ENCODE assay signal across 8 mouse cellular contexts in the genomic region with DNA sequence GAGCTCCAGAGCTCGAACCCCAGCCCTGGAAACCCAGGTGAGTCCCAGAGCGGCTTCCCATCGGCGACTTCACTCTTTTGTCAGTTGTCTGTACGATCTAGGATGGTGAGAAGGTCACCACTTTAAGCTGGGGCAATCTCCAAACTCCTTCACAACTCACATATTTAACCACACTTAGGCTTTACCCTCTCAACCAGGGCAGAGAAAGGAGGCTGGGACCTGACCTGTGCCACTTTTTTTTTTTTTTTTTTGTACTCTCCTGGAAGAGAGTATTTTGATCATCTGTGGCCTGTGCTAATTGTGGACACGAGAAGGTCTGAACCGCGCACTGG. TPM values are rescaled to one million over a fixed set of nuclear protein-coding genes. Genes with fewer than 3 reads are reported as not detected.
DNase-seq lines count a peak whose midpoint lies in the region; ATAC-seq and TF ChIP-seq lines count a peak whose summit lies in the region.

No protein-coding gene starts in this region.

- peak overlapping the region; percentile 53 for H3K4me3 ChIP-seq in kidney, embryonic 15.5 days (replicated peaks)
- H3K4me3 ChIP-seq in brown adipose tissue, adult 24 weeks (ENCODE audit: insufficient read depth, low read depth, low read length): peak overlapping the region; percentile 81
- H3K4me3 ChIP-seq in hindbrain, postnatal 0 days (ENCODE audit: low read length): peak overlapping the region; percentile 45
- peak overlapping the region; percentile 51 for H3K4me3 ChIP-seq in midbrain, embryonic 14.5 days (replicated peaks; ENCODE audit: low read depth, low read length)

- no peaks in the 10 kb centered on the region for H3K36me3 ChIP-seq in kidney, embryonic 15.5 days
- no peaks in the 10 kb centered on the region for H3K36me3 ChIP-seq in hindbrain, postnatal 0 days (ENCODE audit: insufficient read depth, low read length)
- H3K36me3 ChIP-seq in midbrain, embryonic 14.5 days (ENCODE audit: control insufficient read depth, insufficient read depth, low read length): no peaks in the 10 kb centered on the region

- no peaks in the 10 kb centered on the region for H3K27me3 ChIP-seq in kidney, embryonic 15.5 days
- no peaks in the 10 kb centered on the region for H3K27me3 ChIP-seq in hindbrain, postnatal 0 days (ENCODE audit: insufficient read depth, low read length)
- H3K27me3 ChIP-seq in midbrain, embryonic 14.5 days (ENCODE audit: control insufficient read depth, insufficient read depth, low read length): no peaks in the 10 kb centered on the region

- peak overlapping the region; percentile 80 for H3K27ac ChIP-seq in kidney, embryonic 15.5 days
- peak overlapping the region; percentile 63 for H3K27ac ChIP-seq in brown adipose tissue, adult 24 weeks (replicated peaks; ENCODE audit: low read depth, low read length)
- H3K27ac ChIP-seq in hindbrain, postnatal 0 days: peak overlapping the region; percentile 49; the same call in 1 of the 2 replicates
- H3K27ac ChIP-seq in midbrain, embryonic 14.5 days (replicated peaks; ENCODE audit: low read depth, low read length): peak overlapping the region; percentile 68; the same call in 1 of the 2 replicates

- no peak for DNase-seq in kidney, postnatal 14 days
- no peak for DNase-seq in hindbrain, postnatal 0 days (ENCODE audit: low spot score)
- DNase-seq in midbrain, embryonic 14.5 days: no peak
- no peak for DNase-seq in spleen, postnatal 10 days (ENCODE audit: low spot score in 2 of 2)
- no peak for DNase-seq in gastrocnemius, postnatal 4 days (ENCODE audit: low spot score in 2 of 2)
- no peak for DNase-seq in adrenal gland, postnatal 10 days

- 20% methylated on average over 8 of the region's 8 CpGs for WGBS in kidney, embryonic 15.5 days
- WGBS in hindbrain, postnatal 0 days: 24% methylated on average over 8 of the region's 8 CpGs
- 14% methylated on average over 8 of the region's 8 CpGs for WGBS in midbrain, embryonic 14.5 days

- no peak for TF ChIP-seq CTCF in hindbrain, postnatal 0 days (IDR thresholded peaks at IDR 0.05; ENCODE audit: low read depth)

- H3K4me2 ChIP-seq in kidney, embryonic 15.5 days: peak overlapping the region; percentile 58
- H3K4me2 ChIP-seq in hindbrain, postnatal 0 days (ENCODE audit: low read depth, low read length): peak overlapping the region; percentile 61
- H3K4me2 ChIP-seq in midbrain, embryonic 14.5 days (ENCODE audit: low read length): peak overlapping the region; percentile 60

- no peaks in the 10 kb centered on the region for H3K4me1 ChIP-seq in kidney, embryonic 15.5 days
- no peaks in the 10 kb centered on the region for H3K4me1 ChIP-seq in brown adipose tissue, adult 24 weeks (ENCODE audit: control insufficient read depth, insufficient read depth, insufficient read length, low read length)
- H3K4me1 ChIP-seq in hindbrain, postnatal 0 days (ENCODE audit: insufficient read depth, low read length): no peaks in the 10 kb centered on the region
- 0 out of 2 replicates have a peak, but pooled peaks cover 8% of the 10 kb centered on the region for H3K4me1 ChIP-seq in midbrain, embryonic 14.5 days (ENCODE audit: control insufficient read depth, insufficient read depth, low read length)

- H3K9me3 ChIP-seq in kidney, embryonic 15.5 days (replicated peaks): no peaks in the 10 kb centered on the region
- no peaks in the 10 kb centered on the region for H3K9me3 ChIP-seq in hindbrain, postnatal 0 days (ENCODE audit: low read length)
- no peaks in the 10 kb centered on the region for H3K9me3 ChIP-seq in midbrain, embryonic 14.5 days (ENCODE audit: control insufficient read depth, low read length)

- peak overlapping the region; percentile 53 for H3K9ac ChIP-seq in kidney, embryonic 15.5 days
- peak overlapping the region; percentile 39 for H3K9ac ChIP-seq in hindbrain, postnatal 0 days (replicated peaks; ENCODE audit: low read length)
- peak overlapping the region; percentile 54 for H3K9ac ChIP-seq in midbrain, embryonic 14.5 days (replicated peaks; ENCODE audit: low read length)

- ATAC-seq in kidney, embryonic 15.5 days (replicated peaks; ENCODE audit: low FRiP score): peak; percentile 37
- no peak; the same call in 1 of the 2 replicates for ATAC-seq in hindbrain, postnatal 0 days
- peak; percentile 28 for ATAC-seq in midbrain, embryonic 14.5 days (ENCODE audit: low FRiP score, low TSS enrichment)

RNA-seq across cellular contexts. Expression of a gene that starts 0.2 kb away (rescaled TPM):
- 28.2 and 29.3 TPM in 2 replicates for polyA plus RNA-seq in kidney, embryonic 15.5 days (2015; fragmentation: Nextera tagmentation; extraction: Ambion mirVana)
- 1.7 and 2.4 TPM in 2 replicates for polyA plus RNA-seq in brown adipose tissue, adult 24 weeks (2012; ENCODE audit: insufficient read depth, insufficient read length, missing spikeins)
- total RNA-seq in hindbrain, postnatal 0 days (2014; rRNA removed): 8.6 and 9.9 TPM in 2 replicates
- polyA plus RNA-seq in hindbrain, postnatal 0 days (2015; fragmentation: Nextera tagmentation; extraction: Ambion mirVana): 7.0 and 7.5 TPM in 2 replicates
- 8.3 and 21.2 TPM in 2 replicates for polyA plus RNA-seq in midbrain, embryonic 14.5 days (2014; fragmentation: Nextera tagmentation; extraction: Ambion mirVana)
- 10 to 100 TPM; 24.9 to 25.9 TPM for total RNA-seq in gastrocnemius, postnatal 4 days (2021)
- 10 to 100 TPM; 22.9 to 26.2 TPM for total RNA-seq in adrenal gland, postnatal 10 days (2021)

RNA-seq across cellular contexts. Expression of a gene that starts 11.8 kb away (rescaled TPM):
- 459 and 491 TPM in 2 replicates for polyA plus RNA-seq in kidney, embryonic 15.5 days (2015; fragmentation: Nextera tagmentation; extraction: Ambion mirVana)
- 7,166 and 8,308 TPM in 2 replicates for polyA plus RNA-seq in brown adipose tissue, adult 24 weeks (2012; ENCODE audit: insufficient read depth, insufficient read length, missing spikeins)
- 199 and 280 TPM in 2 replicates for total RNA-seq in hindbrain, postnatal 0 days (2014; rRNA removed)
- 512 and 522 TPM in 2 replicates for polyA plus RNA-seq in hindbrain, postnatal 0 days (2015; fragmentation: Nextera tagmentation; extraction: Ambion mirVana)
- polyA plus RNA-seq in midbrain, embryonic 14.5 days (2014; fragmentation: Nextera tagmentation; extraction: Ambion mirVana): 348 and 453 TPM in 2 replicates
- 100 to 1,000 TPM; 568 to 633 TPM for total RNA-seq in gastrocnemius, postnatal 4 days (2021)
- 100 to 1,000 TPM; 959 to 981 TPM for total RNA-seq in adrenal gland, postnatal 10 days (2021)

RNA-seq across cellular contexts. Expression of a gene that starts 15.6 kb away (rescaled TPM):
- 69.7 and 69.9 TPM in 2 replicates for polyA plus RNA-seq in kidney, embryonic 15.5 days (2015; fragmentation: Nextera tagmentation; extraction: Ambion mirVana)
- 30.4 and 33.4 TPM in 2 replicates for polyA plus RNA-seq in brown adipose tissue, adult 24 weeks (2012; ENCODE audit: insufficient read depth, insufficient read length, missing spikeins)
- total RNA-seq in hindbrain, postnatal 0 days (2014; rRNA removed): 18.2 and 22.2 TPM in 2 replicates
- polyA plus RNA-seq in hindbrain, postnatal 0 days (2015; fragmentation: Nextera tagmentation; extraction: Ambion mirVana): 14.5 and 18.2 TPM in 2 replicates
- 15.6 and 23.4 TPM in 2 replicates for polyA plus RNA-seq in midbrain, embryonic 14.5 days (2014; fragmentation: Nextera tagmentation; extraction: Ambion mirVana)
- total RNA-seq in gastrocnemius, postnatal 4 days (2021): 10 to 100 TPM; 36.7 to 37.3 TPM
- 10 to 100 TPM; 55.0 to 59.2 TPM for total RNA-seq in adrenal gland, postnatal 10 days (2021)

Comparison
In these comparisons a context has a peak if more than half of its experiments do, and no peak if none do; other contexts are left out.
1. RNA of a gene that starts 11.8 kb away (polyA plus RNA-seq): 7,166 to 8,308 TPM in brown adipose tissue, adult 24 weeks; 512 to 522 TPM in hindbrain, postnatal 0 days, 459 to 491 TPM in kidney, embryonic 15.5 days and 348 to 453 TPM in midbrain, embryonic 14.5 days; every median in the first group is over 10 times any median in the second.
2. Peak in every context shown above with its lines, with median percentiles within 50 percentile points of each other: H3K27ac ChIP-seq, H3K4me2 ChIP-seq, H3K4me3 ChIP-seq and H3K9ac ChIP-seq.